Mouse (Mus musculus) effector memory CD4-positive, alpha-beta T cell, adult 7 months (primary cell): ENCODE measurements around the gene Artn. TPM values are rescaled to one million over a fixed set of nuclear protein-coding genes. Genes with fewer than 3 reads are reported as not detected.

ENCODE experiments used
- polyA plus RNA-seq: library from polyadenylated mRNA; unstranded; fragments of 100-300 nt; shearing (Covaris generic); gene quantifications from one replicate; pipeline ENCODE4 v1.2.1, GENCODE M21; 2017

Artn gene
- polyA plus RNA-seq, result not detected

GRCm38 (mm10) chr4:117929391-117929881 lies at the start of gene Artn:
TSS of gene Artn (minus strand) at chr4:117929763.

GRCm38 (mm10) chr4:117914591-117915442 lies 14.7 kb downstream of the Artn start, which contains the start of gene Ipo13:
TSS of gene Ipo13 (minus strand) at chr4:117914999.

GRCm38 (mm10) chr4:117891738-117892161 lies 37.8 kb downstream of the Artn start, which contains the start of gene Dph2:
TSS of gene Dph2 (minus strand) at chr4:117892032.

GRCm38 (mm10) chr4:117887133-117887532 lies 42.4 kb downstream of the Artn start, which contains the start of gene Atp6v0b:
TSS of gene Atp6v0b (minus strand) at chr4:117887333.

GRCm38 (mm10) chr4:117882701-117883691 lies 46.6 kb downstream of the Artn start, which contains the start of gene B4galt2:
TSS of gene B4galt2 (minus strand) at chr4:117883487.

Other genes starting within 250 kb of the Artn start
- gene Dmap1, start 247.5 kb downstream of the Artn start, polyA plus RNA-seq, result 24.5 TPM
- gene Gm12845, start 205.4 kb downstream of the Artn start, polyA plus RNA-seq, result not detected
- 0.16 TPM for gene Klf17, start 164.1 kb downstream of the Artn start, polyA plus RNA-seq
- 0.87 TPM for gene Slc6a9, start 95.3 kb downstream of the Artn start, polyA plus RNA-seq
- not detected for gene Ccdc24, start 57.2 kb downstream of the Artn start, polyA plus RNA-seq
- not detected for gene B4galt2, start 46.3 kb downstream of the Artn start, polyA plus RNA-seq
- 186 TPM for gene Atp6v0b, start 42.4 kb downstream of the Artn start, polyA plus RNA-seq
- gene Dph2, start 37.7 kb downstream of the Artn start, polyA plus RNA-seq, result 15.7 TPM
- gene Ipo13, start 14.8 kb downstream of the Artn start, polyA plus RNA-seq, result 25.4 TPM
- 2.9 TPM for gene St3gal3, start 205.2 kb upstream of the Artn start, polyA plus RNA-seq